Mouse (Mus musculus) bone marrow, adult 2 months (tissue): ENCODE measurements at regions not wholly inside any gene's neighbourhood (a gene's known extent, or its start where the extent isn't known, plus 50 kb on each side); places are given as distances from the start of the nearest gene placed in this dataset.

Source experiments
- CTCF ChIP-seq: fragments of 200-500 bp; IDR thresholded peaks from 2 replicates; pipeline ENCODE4 v1.5.1; 2011; ENCODE audit warnings: low read length, control low read depth; ENCODE audit not compliant: control insufficient read depth, insufficient read depth
- POLR2A ChIP-seq: fragments of 200-500 bp; IDR thresholded peaks from 2 replicates; pipeline ENCODE4 v1.6.1; 2011; ENCODE audit warnings: low read depth, mild to moderate bottlenecking, control low read depth, low read length, borderline replicate concordance; ENCODE audit not compliant: control insufficient read depth

- TF ChIP-seq CTCF (no peak), POLR2A (no peak)
Observed at GRCm38 (mm10) chr2:169243981-169244380, 288.6 kb upstream of the Zfp64 start.
